16 mouse cellular contexts compared by ENCODE assay signal in genomic region chr1:155944361-155944760, GRCm38 (mm10).
"Had no signal": no experiment of that assay in that cellular context is flagged by ENCODE, and none has a peak within 500 bp of the region (broad histone marks: within the 10 kb centered on the region; RNA-seq: fewer than 3 reads in every experiment).

No protein-coding gene starts in this region.

- H3K9me3 ChIP-seq: neural tube, embryonic 12.5 days had no signal

- H3K27me3 ChIP-seq: midbrain, embryonic 12.5 days; neural tube, embryonic 12.5 days had no signal

- H3K9ac ChIP-seq: lung, embryonic 14.5 days; midbrain, embryonic 12.5 days; neural tube, embryonic 12.5 days had no signal

- H3K4me3 ChIP-seq: midbrain, embryonic 10.5 days; midbrain, embryonic 12.5 days; neural tube, embryonic 12.5 days had no signal

- H3K4me2 ChIP-seq: lung, embryonic 14.5 days; midbrain, embryonic 12.5 days; neural tube, embryonic 12.5 days had no signal

- H3K4me1 ChIP-seq: midbrain, embryonic 10.5 days; midbrain, embryonic 12.5 days; neural tube, embryonic 12.5 days had no signal

- DNase-seq: lung, adult 18-20 months; lung, embryonic 14.5 days; lung, postnatal 10 days; lung, postnatal 4 days; midbrain, embryonic 14.5 days; right cerebral cortex, adult 18-20 months; right cerebral cortex, postnatal 25 days; right cerebral cortex, postnatal 4 days; spleen, adult 18-20 months; thymus, adult 18-20 months; thymus, postnatal 14 days; thymus, postnatal 36 days had no signal

- ATAC-seq: midbrain, embryonic 16.5 days had no signal

- H3K27ac ChIP-seq: midbrain, embryonic 10.5 days; midbrain, embryonic 12.5 days; neural tube, embryonic 12.5 days had no signal
